ENCODE assay signal across 16 mouse cellular contexts in the genomic region with DNA sequence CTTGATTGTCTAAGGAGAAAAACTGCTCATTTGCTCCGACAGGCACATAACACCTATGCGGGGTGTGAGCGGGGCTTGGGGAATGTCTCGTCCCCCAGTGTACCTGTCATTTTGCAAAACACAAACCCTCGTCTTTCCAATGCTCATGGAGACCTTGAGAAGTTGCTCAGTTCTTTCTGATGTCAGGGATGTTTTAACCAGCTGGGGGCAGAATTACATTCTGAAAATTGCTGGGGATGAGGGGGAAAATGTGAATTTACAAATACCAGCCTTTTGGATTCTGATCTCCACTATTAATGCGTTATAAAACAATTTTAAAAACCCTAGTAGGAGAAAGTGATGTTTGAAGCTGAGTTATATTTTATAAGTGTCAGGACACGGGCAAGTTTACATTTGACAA.
"Had no signal": no experiment of that assay in that cellular context is flagged by ENCODE, and none has a peak within 500 bp of the region (broad histone marks: within the 10 kb centered on the region; RNA-seq: fewer than 3 reads in every experiment).

No protein-coding gene starts in this region.

- H3K9me3 ChIP-seq: kidney, embryonic 15.5 days; midbrain, embryonic 12.5 days; neural tube, embryonic 15.5 days had no signal

- H3K4me2 ChIP-seq: kidney, embryonic 15.5 days; limb, embryonic 13.5 days; midbrain, embryonic 12.5 days; neural tube, embryonic 15.5 days had no signal

- DNase-seq: kidney, adult 2 months; kidney, postnatal 14 days; left cerebral cortex, postnatal 4 days; lung, adult 18-20 months; lung, postnatal 4 days; right cerebral cortex, postnatal 4 days; spleen, adult 18-20 months; thymus, adult 18-20 months; thymus, postnatal 14 days had no signal

- H3K36me3 ChIP-seq: kidney, embryonic 15.5 days; limb, embryonic 13.5 days; midbrain, embryonic 12.5 days; neural tube, embryonic 15.5 days had no signal

- ATAC-seq: lung, postnatal 0 days had no signal

- H3K9ac ChIP-seq: kidney, embryonic 15.5 days; limb, embryonic 13.5 days; liver, embryonic 14.5 days; midbrain, embryonic 12.5 days; neural tube, embryonic 15.5 days had no signal

- H3K27ac ChIP-seq: kidney, embryonic 15.5 days; limb, embryonic 13.5 days; liver, embryonic 14.5 days; midbrain, embryonic 12.5 days; neural tube, embryonic 15.5 days had no signal

- H3K27me3 ChIP-seq: midbrain, embryonic 12.5 days; neural tube, embryonic 15.5 days had no signal

- H3K4me3 ChIP-seq: kidney, embryonic 15.5 days; limb, embryonic 13.5 days; midbrain, embryonic 12.5 days; myocyte; neural tube, embryonic 15.5 days had no signal

- H3K4me1 ChIP-seq: kidney, embryonic 15.5 days; limb, embryonic 13.5 days; midbrain, embryonic 12.5 days; neural tube, embryonic 15.5 days had no signal
